Mouse (Mus musculus) megakaryocyte-erythroid progenitor cell, adult 5-6 weeks (primary cell): ENCODE measurements at regions not wholly inside any gene's neighbourhood (a gene's known extent, or its start where the extent isn't known, plus 50 kb on each side); places are given as distances from the start of the nearest gene placed in this dataset.

Source experiments
- ATAC-seq: replicated peaks from 2 replicates; pipeline ENCODE4 v1.8.0; 2016; ENCODE audit warnings: mild to moderate bottlenecking, inconsistent platforms; ENCODE audit not compliant: severe bottlenecking, poor library complexity, low FRiP score, low TSS enrichment

- no peak for ATAC-seq
Observed at GRCm38 (mm10) chr2:178642137-178643052, 212.1 kb downstream of the Cdh26 start.

DNA sequence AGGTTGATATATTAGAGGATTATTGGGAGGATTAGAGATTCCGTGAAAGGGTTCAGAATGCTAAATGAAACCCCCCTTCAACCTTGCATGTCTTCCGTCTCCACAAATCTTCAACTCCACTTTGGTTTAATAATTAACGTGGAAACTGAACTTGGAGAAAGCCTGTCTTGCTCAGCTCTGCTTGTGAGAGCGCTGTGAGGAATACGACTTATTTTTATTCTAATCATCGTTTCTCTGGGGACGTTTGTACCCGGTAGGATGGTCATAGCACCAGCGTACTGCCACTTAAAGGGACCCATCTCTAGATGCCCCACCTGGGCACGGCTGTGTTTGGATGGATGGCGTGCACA, 212.7 kb downstream of the Cdh26 start:
- ATAC-seq, result no peak

DNA sequence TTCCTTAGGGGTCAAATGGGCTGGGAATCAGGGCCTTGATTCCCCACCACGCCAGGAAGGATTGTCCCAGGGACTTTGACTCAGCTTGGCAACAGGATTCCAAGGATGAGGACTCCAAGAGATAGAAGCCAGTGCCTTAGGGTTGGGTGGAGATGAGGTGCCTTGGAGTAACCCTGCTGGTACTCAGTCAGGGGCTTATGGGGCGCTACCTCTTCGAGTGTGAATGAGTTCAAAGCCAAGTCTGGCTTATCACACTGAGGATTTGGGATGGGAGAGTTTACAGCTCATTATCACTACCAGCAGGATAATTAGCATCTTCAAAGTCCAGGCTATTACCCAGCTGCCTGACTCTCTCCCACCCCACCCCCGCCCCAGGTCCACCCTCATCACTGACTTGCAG, 213.5 kb downstream of the Cdh26 start:
- ATAC-seq, result no peak

- ATAC-seq, result no peak
Observed at GRCm38 (mm10) chr2:178660071-178660470, 229.7 kb downstream of the Cdh26 start.

GRCm38 (mm10) chr2:178662396-178662795, 232.1 kb downstream of the Cdh26 start:
- no peak for ATAC-seq

- ATAC-seq, result peak; percentile 96
Observed at GRCm38 (mm10) chr2:178664977-178665376, 234.6 kb downstream of the Cdh26 start.

GRCm38 (mm10) chr2:178668451-178668850, 238.1 kb downstream of the Cdh26 start:
- no peak for ATAC-seq

GRCm38 (mm10) chr2:178670952-178671351, 240.6 kb downstream of the Cdh26 start:
- no peak for ATAC-seq

GRCm38 (mm10) chr2:178673621-178674020, 243.3 kb downstream of the Cdh26 start:
- no peak for ATAC-seq

DNA sequence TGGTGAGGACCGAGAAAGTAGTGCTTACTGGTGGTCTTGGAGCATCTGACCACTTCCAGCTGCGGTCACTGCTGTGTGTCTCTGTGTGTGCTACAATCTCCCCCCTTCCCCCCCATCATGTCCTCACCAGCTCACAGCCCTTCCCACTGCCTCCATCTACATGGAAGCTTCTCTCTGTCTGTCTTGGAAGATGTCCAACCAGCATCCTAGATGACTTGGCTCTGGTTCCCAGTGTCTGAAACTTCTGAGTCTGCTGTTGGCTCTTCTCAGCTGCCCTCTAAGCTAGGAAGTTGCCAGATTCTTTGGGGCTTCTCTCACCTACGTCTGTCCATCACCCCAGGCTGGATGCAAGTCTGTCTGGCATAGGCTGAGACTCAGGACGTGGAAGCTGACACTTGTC, 244.3 kb downstream of the Cdh26 start:
- ATAC-seq, result no peak

DNA sequence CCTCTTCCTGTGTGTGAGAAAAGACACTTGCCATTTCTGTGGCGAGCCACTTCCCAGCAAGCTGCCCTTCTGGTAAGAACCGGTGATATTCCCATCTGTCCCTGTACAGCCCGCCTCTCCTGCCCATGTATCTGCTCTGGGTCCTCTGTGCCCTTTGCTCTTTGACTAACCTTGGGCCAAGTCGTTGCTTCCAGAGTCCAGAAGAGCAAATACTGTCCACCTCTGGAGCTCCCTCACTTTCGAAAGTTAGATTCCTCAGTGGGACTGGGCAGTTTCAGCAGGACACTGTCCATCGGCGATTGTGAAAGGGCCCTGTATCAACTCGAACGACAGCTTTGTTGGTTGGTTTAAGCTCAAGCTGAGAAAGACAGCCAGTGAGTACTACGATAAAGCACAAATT, 246.6 kb downstream of the Cdh26 start:
- ATAC-seq, result no peak

GRCm38 (mm10) chr2:178680368-178680767, 250.0 kb downstream of the Cdh26 start:
- no peak for ATAC-seq

GRCm38 (mm10) chr2:178684026-178684958, 254.0 kb downstream of the Cdh26 start:
- no peak for ATAC-seq

DNA sequence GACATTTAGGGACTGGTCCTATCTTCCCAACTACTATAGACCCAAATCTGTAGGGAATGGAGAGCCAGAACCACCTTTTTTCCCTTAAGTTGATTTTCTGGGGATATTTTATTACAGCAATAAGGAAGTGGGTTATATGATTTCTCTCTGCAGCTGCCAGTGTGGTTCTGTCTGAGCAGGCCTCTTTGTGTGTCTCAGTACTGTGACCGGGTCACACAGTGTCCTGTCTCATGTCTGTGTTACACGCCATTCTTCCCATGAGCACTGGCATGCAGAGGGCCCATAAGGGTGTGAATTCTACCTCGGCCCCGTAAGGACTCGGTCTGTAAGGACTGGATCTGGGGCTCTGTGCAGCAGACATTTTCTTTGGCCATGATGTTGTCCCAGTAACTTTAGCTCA, 254.9 kb downstream of the Cdh26 start:
- no peak for ATAC-seq

DNA sequence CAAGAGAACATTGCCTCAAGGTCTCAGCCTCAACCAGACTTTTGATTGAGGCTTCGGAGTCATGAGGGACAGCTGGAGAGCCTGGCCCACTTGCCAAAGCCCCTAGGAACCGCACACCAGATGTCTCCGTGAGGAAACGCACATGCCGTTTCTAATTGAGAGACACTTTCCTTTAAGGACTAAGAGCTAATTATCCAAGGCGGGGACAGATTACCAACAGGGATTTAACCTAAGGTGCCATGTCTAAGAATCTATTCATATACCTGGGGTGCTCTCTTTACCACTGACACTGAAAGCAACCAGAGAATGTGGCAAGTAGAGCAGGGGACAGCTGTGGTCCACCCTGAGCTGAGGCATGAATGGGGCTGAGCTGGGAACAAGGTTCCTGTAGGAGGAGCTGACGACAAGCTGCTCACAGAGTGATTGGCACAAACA, 255.9 kb downstream of the Cdh26 start:
- no peak for ATAC-seq

GRCm38 (mm10) chr2:178688586-178688985, 258.3 kb downstream of the Cdh26 start:
- ATAC-seq, result no peak

DNA sequence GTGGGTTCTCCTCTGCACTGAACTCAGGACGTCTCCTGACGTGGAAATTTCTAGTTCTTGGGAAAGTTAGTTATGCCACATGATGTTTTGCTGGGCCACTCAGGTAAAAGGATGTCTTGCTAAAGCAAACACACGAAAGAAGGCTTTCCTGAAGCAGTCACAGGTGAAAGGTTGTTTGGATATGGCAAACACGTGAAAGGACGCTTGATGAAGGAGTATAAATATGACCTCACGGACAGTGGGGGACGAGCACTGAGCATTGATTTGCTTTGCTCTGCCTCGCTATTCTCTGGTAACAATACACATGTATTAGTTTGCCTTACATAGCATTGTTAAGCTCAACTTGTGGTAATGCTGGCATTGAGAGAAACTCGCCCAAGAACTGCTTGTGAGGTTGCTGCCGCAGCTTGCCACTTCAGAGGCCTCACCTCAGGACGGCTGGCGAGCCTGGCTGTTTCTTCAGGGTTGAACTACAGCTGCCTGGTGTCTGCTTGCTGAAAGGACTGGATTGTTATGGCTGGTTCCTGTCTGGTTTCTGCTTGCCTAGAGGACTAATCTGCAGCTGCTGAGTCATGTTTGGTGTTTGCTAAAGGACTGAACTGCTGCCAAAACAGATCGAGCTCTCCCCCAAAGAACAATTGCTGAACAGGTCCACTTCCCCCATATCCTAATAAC, 261.0 kb downstream of the Cdh26 start:
- no peak for ATAC-seq

DNA sequence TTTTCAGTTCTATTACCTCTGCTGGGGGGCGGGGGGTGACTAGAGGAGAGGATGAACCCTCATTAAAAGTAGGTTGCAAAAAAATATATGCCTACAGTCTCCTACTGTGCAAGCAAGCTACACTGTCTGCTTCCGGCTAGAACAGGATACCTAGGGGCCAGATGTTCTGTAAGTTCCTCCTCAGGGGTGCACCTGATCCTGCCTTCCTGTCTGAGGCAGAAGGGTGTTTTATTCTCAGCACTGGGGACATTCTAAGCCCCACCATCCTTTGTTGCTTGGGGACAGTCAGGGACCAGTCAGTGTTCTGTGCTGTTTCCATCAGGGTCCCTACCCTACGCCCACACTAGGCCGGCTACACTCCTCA, 261.5 kb downstream of the Cdh26 start:
- ATAC-seq, result 0 out of 2 replicates have a peak, but pooled peaks have one; percentile 10

- ATAC-seq, result 0 out of 2 replicates have a peak, but pooled peaks have one; percentile 18
Observed at GRCm38 (mm10) chr2:178692231-178692630, 261.9 kb downstream of the Cdh26 start.

GRCm38 (mm10) chr2:178698648-178699047, 268.3 kb downstream of the Cdh26 start:
- ATAC-seq, result no peak
